Mouse (Mus musculus): ENCODE measurements around the gene Gm3250.
"Not testable (repeated sequence)": the region's sequence is repeated elsewhere in the genome, so short reads cannot be mapped to it uniquely, and the experiment has no call there.

The Gm3250 gene

DNA sequence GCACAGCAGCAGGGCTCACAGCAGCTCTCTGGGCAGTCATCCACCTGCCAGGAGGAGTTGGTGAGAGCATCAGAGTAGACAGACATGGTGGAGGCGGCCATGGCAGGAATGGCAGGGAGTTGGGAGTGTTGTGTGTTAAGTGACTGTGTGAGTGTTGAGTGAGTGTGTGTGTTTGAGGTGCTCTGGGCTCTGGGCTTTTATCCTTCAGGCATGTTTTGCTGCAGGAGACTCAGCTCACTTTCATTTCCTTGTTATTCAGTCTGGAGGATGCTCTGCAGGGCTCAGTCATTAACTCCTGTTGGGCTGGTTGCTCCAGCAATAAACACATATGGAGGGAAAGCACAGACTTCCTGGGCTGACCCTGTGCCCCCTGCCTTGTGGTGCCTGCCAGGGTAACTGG, at the start of gene Gm3250:
Gene Gm3250 (minus strand): TSS at position 101 of the 400 bp plus-strand sequence.
- not testable (repeated sequence) for DNase-seq (ENCODE audit: low spot score)

DNA sequence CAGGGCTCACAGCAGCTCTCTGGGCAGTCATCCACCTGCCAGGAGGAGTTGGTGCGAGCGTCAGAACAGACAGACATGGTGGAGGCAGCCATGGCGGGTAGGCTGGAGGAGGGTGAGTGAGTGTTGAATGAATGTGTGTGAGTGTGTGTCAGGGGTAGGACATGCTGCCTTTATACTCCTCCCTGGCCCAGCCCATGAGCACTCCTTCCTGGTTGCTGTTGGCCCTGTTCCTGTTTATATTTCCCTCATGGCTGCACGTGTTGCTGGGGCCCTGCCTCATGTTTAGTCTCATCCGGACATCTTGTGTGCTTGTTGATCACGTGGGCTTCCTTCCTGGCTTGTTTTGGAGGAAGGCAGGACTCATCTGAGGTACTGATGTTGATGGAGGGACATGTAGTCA, 44.6 kb upstream of the Gm3250 start, which contains the start of gene Krtap10-4:
Gene Krtap10-4 (minus strand): TSS at position 145 of the 400 bp plus-strand sequence.
- no peak for DNase-seq (ENCODE audit: low spot score)

DNA sequence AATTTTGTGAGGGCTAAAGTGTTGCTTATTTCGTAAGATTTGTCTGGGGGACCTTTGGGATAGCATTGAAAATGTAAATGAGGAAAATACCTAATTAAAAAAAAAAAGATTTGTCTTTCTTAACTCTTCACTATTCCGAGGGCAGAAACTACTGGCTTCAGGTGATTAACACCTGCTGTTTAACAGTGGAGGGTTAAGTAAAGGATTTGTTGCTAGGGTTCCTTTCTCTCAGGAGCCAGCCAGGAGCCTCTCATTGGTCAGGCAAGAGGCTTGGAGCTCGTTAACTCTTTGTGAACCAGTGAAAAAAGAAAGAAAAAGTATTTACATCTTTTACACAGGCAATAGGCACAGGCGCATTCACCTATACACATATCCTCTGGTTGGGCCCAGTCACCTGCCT, 36.9 kb upstream of the Gm3250 start:
- no peak for DNase-seq (ENCODE audit: low spot score)

DNA sequence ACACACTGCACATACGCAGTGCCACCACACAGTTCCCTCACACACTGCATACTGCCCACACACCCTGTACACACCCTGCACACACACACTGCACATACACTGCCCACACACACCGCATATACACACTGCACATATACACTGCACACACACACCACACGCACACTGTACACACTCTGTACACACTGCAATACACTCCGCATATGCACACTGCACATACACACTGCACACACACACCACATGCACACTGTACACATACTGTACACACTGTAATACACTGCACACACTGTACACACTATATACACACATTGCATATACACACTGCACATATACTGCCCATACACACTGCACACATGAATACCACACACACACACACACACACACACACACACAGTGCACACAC, 36.2 kb upstream of the Gm3250 start:
- no peak for DNase-seq (ENCODE audit: low spot score)

DNA sequence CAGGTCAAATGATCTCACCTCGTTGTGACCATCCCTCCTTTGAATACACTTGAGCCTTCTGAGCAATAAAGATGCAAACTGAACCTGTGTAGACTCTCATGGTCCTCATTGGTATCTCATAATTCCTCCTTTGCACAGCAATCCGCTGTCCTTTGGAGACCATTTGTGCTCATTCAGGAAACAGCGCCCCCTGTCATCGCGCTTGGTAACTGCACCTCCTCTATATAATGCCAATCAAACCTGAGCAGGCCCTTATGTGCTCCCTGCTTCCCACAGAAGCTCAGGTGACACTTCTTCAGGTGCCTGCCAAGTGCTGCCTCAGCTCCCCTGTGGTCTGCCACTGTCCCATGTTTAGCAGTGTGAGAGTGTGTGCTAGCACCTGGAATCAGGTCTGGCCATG, 33.2 kb upstream of the Gm3250 start:
- no peak for DNase-seq (ENCODE audit: low spot score)

DNA sequence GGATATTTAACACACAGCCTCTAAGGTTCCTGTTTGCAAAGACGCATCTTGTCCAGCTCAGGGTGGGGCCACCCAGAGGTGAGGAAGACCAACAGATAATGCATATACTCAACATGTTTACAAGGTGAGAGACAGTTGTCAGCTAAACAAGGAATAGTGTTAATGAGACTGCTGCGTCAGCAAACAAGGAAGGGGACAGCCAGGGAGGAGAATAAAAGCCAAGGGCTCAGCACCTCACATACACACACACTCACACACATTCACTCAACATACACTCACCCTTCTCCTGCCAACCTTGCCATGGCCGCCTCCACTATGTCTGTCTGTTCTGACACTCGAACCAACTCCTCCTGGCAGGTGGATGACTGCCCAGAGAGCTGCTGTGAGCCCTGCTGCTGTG, 32.0 kb upstream of the Gm3250 start, which contains the start of gene Gm2696:
Gene Gm2696 (plus strand): TSS at position 301 of the 400 bp plus-strand sequence.
- DNase-seq (ENCODE audit: low spot score) = no peak

DNA sequence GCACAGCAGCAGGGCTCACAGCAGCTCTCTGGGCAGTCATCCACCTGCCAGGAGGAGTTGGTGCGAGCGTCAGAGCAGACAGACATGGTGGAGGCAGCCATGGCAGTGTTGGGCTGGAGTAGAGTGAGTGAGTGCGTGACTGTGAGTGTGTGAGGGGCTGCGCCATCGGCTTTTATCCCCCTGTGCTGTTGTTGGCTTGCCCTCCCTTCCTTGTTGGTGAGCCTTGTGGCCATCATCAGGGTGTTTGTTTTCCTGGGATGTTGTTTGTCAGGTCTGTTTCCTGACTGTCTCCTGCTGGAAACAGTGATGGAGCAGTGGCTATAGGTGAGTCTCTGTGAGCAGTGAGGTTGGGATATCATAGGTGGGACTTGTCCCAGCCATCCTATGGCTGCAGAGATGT, 29.4 kb upstream of the Gm3250 start, which contains the start of gene Gm9507:
Gene Gm9507 (minus strand): TSS at position 101 of the 400 bp plus-strand sequence.
- no peak for DNase-seq (ENCODE audit: low spot score)

DNA sequence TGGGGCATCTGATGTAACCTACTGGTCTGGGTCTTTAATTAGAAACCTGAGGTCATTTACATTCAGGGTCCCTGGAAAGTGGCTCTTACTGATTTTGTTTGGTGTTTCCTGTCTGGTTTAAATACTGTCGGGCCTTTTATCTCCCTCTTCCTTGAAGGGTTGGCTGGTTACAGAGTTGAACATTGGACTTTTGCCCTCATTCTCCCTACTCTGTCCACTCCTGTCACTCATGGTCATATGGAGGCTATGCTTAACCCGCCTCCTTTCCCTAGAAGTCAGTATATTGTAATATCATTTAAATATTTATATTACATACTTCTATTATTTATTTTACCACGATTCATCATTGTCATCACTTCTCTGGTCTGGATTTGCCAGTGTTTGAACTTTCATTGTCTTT, 21.8 kb upstream of the Gm3250 start:
- no peak for DNase-seq (ENCODE audit: low spot score)

DNA sequence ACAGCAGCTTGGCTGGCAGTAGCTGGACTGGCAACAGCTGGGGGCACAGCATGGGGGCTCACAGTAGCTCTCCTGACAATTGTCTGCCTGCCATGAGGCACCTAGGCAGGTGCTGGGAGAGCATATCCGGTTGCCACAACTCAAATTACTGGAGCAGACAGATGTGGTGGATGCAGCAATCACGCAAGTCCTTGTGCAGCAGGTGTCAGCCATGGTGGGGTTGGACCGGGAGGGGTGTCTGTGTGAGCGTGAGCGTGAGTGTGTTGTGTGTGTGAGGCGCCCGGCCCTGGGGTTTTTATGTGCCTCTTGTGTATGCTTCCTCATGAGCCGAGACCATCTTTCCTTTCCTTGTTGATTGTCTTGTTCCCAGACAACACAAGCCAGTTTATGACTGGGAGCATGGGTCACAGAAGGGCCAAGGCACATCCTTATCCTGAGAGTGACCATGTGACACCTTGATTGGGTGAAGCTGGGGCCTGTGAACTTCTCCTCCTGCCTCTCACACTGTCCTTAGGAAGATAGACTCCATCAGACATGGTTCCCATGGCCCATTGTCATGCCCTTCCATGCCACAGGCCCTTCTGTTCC, 16.7 kb upstream of the Gm3250 start, which contains the start of gene Gm19668:
Gene Gm19668 (minus strand): TSS at position 213 of the 588 bp plus-strand sequence.
- no peak for DNase-seq (ENCODE audit: low spot score)

DNA sequence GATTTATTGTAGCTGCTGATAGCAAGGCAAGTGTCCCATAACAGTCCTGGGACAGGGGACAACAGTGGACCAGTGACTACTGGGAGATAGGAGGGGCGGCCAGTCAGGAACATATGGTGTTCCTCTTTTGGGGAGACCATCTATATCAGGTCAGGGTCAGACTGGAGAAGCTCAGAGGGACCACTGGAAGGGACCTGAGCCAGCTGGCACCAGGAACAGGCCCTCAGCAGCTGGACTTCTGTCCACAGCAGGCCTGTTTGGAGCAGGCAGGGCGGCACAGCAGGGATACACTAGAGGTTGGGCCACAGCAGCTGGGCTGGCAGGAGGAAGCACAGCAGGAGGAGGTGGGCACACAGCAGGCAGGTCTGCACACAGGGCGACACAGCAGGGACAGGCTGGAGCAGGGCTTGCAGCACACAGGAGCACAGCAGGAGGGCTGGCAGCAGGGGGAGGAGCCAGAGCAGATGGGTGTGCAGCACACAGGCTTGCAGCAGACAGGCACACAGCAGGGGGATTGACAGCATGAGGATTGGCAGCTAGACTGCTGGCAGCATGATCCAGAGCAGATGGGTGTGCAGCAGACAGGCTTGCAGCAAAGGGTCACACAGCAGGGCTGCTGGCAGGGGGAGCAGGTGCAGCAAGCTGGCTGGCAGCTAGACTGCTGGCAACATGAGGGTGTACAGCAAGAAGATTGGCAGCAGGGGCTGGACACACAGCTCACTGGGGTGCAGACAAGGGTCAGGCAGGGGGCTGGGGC, 16.0 kb upstream of the Gm3250 start:
- DNase-seq (ENCODE audit: low spot score) = not testable (repeated sequence)

DNA sequence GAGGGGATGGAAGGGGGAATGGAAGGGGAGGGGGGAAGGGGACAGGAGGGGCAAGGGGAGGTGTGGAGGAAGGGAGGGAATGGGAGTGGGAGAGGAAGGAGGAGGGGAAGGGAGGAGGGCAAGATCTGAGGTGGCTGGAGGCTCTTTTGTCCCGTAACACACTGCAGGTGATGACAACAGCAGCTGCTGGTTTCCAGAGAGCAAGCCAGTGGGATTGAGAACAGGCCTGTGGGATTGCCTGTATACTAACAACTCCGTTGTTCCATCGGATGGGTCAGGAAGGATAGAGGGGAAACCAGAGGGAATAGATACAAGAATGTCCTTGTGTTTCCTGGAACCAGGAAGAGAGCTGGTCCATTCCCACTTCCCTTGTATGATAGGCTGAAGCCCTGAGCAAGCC, 15.3 kb upstream of the Gm3250 start:
- DNase-seq (ENCODE audit: low spot score) = no peak

DNA sequence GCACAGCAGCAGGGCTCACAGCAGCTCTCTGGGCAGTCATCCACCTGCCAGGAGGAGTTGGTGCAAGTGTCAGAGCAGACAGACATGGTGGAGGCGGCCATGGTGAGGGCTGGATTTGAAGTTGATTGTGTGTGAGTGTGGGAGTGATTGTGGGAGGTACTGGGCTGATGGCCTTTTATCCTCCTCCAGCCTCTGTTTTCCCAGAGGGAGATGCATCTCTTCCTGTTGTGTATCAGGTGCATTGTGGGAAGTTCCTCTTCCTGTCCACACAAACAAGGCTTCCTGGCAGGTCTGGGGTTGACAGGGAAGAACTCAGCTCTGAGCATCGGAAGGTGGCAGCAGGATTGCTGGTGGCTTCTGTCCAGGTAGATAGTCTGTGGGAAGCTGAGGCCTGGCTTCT, 12.6 kb upstream of the Gm3250 start, which contains the start of gene Gm9639:
Gene Gm9639 (minus strand): TSS at position 101 of the 400 bp plus-strand sequence.
- DNase-seq (ENCODE audit: low spot score) = no peak

DNA sequence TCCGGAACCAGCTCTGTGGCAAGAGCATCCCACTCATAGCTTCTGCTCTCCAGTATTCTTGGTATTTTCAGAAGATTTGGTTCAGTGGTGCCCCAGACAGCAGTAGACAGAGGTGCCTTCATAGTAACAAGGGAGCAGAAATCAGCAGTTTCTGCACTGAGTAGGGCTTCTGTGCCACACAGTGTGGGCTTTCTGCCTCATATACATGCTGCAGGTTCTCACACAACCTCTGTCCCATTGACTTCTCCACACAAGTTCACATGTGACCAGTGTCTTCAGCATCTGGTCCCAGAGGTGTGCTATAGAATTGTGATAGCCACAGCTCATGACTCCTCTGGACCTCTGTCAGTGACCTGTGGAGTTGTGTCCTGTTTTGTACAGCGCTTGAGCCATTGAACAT, 6.3 kb upstream of the Gm3250 start:
- no peak for DNase-seq (ENCODE audit: low spot score)

DNA sequence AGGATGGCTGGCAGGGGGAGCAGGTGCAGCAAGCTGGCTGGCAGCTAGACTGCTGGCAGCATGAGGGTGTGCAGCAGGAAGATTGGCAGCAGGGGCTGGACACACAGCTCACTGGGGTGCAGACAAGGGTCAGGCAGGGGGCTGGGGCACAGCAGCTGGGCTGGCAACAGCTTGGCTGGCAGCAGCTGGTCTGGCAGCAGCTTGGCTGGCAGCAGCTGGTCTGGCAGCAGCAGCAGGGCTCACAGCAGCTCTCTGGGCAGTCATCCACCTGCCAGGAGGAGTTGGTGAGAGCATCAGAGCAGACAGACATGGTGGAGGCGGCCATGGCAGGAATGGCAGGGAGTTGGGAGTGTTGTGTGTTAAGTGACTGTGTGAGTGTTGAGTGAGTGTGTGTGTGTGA, 5.5 kb upstream of the Gm3250 start, which contains the start of gene Gm7137:
Gene Gm7137 (minus strand): TSS at position 325 of the 400 bp plus-strand sequence.
- DNase-seq (ENCODE audit: low spot score) = not testable (repeated sequence)

DNA sequence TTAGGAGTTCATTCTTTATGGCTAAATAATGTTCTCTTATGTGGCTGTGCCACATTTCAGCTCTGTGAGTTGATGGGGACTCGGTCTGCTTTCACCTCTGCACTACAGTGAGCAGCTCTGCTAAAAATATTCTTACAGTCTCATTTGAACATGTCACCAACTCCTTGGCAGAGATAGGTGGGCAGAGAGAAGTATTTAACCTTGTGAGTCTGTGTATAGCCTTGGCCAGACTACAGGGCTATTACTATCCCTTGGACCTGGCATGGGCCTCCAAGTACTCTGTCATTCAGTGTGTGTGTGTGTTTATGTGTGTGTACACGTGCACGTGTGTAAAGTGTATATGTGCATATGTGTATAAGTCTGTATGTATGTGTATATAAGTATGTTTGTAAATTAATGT, 1.1 kb upstream of the Gm3250 start:
- not testable (repeated sequence) for DNase-seq (ENCODE audit: low spot score)

DNA sequence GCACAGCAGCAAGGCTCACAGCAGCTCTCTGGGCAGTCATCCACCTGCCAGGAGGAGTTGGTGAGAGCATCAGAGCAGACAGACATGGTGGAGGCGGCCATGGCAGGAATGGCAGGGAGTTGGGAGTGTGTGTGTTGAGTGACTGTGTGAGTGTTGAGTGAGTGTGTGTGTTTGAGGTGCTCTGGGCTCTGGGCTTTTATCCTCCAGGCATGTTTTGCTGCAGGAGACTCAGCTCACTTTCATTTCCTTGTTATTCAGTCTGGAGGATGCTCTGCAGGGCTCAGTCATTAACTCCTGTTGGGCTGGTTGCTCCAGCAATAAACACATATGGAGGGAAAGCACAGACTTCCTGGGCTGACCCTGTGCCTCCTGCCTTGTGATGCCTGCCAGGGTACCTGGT, 5.5 kb downstream of the Gm3250 start, which contains the start of gene Gm7138:
Gene Gm7138 (minus strand): TSS at position 101 of the 400 bp plus-strand sequence.
- DNase-seq (ENCODE audit: low spot score) = not testable (repeated sequence)

DNA sequence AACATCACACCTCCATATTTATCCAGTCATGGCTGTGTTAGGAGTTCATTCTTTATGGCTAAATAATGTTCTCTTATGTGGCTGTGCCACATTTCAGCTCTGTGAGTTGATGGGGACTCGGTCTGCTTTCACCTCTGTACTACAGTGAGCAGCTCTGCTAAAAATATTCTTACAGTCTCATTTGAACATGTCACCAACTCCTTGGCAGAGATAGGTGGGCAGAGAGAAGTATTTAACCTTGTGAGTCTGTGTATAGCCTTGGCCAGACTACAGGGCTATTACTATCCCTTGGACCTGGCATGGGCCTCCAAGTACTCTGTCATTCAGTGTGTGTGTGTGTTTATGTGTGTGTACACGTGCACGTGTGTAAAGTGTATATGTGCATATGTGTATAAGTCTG, 10.2 kb downstream of the Gm3250 start:
- not testable (repeated sequence) for DNase-seq (ENCODE audit: low spot score)

DNA sequence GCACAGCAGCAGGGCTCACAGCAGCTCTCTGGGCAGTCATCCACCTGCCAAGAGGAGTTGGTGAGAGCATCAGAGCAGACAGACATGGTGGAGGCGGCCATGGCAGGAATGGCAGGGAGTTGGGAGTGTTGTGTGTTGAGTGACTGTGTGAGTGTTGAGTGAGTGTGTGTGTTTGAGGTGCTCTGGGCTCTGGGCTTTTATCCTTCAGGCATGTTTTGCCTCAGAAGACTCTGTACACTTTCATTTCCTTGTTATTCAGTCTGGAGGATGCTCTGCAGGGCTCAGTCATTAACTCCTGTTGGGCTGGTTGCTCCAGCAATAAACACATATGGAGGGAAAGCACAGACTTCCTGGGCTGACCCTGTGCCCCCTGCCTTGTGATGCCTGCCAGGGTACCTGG, 11.1 kb downstream of the Gm3250 start, which contains the start of gene Gm3238:
Gene Gm3238 (minus strand): TSS at position 101 of the 400 bp plus-strand sequence.
- DNase-seq (ENCODE audit: low spot score) = not testable (repeated sequence)

DNA sequence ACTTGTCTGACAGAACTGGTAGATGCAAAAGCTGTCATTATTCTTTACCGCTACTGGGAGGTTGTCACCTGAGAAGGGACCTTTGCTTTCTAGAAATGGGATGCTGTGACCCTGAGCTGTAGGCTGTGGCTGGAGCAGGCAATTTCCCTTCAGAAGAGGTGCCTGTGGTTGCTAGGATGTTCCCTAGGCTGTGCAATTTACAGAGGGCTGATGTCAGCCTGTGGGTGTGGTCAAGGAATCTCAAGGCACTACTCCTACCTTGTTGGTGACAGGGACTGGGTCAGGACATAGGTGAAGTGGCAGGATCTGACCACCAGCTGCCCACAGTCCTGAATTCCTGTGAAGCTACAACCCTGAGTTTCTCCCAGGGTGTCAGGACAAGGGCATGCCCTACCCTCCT, 12.6 kb downstream of the Gm3250 start:
- no peak for DNase-seq (ENCODE audit: low spot score)

DNA sequence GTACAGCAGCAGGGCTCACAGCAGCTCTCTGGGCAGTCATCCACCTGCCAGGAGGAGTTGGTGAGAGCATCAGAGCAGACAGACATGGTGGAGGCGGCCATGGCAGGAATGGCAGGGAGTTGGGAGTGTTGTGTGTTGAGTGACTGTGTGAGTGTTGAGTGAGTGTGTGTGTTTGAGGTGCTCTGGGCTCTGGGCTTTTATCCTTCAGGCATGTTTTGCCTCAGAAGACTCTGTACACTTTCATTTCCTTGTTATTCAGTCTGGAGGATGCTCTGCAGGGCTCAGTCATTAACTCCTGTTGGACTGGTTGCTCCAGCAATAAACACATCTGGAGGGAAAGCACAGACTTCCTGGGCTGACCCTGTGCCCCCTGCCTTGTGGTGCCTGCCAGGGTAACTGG, 22.8 kb downstream of the Gm3250 start, which contains the start of gene Gm3233:
Gene Gm3233 (minus strand): TSS at position 101 of the 400 bp plus-strand sequence.
- DNase-seq (ENCODE audit: low spot score) = not testable (repeated sequence)

DNA sequence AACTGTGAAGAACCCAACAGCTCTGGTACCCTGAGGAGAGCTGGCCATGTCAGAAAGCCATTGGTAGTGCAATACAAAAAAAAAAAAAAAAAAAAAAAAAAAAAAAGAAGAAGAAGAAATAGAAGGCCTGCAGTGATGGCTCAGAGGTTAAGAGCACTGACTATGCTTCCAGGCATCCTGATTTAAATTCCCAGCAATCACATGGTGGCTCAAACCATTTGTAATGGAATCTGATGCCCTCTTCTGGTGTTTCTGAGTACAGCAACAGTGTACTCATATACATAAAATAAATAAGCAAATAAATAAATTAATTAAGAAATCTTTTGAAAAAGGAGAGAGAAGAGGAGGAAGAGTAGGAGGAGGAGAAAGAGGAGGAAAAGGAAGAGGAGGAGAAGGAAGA, 28.9 kb downstream of the Gm3250 start:
- DNase-seq (ENCODE audit: low spot score) = no peak

DNA sequence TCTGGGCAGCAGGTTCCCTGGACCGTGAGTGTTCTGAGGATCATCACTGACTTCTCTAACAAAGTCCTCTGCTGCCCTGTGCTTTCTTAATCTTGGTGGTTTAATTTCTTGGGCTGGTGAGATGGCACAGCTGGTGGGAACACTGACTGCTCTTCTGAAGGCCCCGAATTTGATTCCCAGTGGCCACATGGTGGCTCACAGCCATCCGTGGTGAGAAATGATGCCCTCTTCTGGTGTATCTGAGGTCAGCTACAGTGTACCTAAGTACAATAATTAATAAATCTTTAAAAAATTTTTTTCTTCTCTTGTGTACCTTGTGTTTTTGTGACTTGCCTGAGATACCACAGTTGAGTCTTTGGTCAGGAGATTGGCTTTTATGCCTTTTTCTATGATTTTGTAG, 30.0 kb downstream of the Gm3250 start:
- DNase-seq (ENCODE audit: low spot score) = not testable (repeated sequence)

DNA sequence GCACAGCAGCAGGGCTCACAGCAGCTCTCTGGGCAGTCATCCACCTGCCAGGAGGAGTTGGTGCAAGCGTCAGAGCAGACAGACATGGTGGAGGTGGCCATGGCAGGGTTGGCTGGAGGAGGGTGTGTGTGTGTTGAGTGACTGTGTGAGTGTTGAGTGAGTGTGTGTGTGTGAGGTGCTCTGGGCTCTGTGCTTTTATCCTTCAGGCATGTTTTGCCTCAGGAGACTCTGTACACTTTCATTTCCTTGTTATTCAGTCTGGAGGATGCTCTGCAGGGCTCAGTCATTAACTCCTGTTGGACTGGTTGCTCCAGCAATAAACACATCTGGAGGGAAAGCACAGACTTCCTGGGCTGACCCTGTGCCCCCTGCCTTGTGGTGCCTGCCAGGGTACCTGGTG, 31.1 kb downstream of the Gm3250 start, which contains the start of gene Gm9736:
Gene Gm9736 (minus strand): TSS at position 101 of the 400 bp plus-strand sequence.
- DNase-seq (ENCODE audit: low spot score) = not testable (repeated sequence)

Data from layer of hippocampus, adult 9-10 months (tissue).